Mouse (Mus musculus) thymus, adult 2 months (tissue): ENCODE results near the gene Hpf1. TPM values are rescaled to one million over a fixed set of nuclear protein-coding genes. Genes with fewer than 3 reads are reported as not detected.

ENCODE experiments used
- DNase-seq: peaks from one replicate; pipeline ENCODE4 v3.0.0; 2021
- H3K27ac ChIP-seq: fragments of 200-500 bp; 2 replicates; pipeline ENCODE4 v1.5.1; 2012; ENCODE audit warnings: low read length, control low read depth; ENCODE audit not compliant: control insufficient read depth, insufficient read depth
- H3K27me3 ChIP-seq: fragments of 200-500 bp; 2 replicates; pipeline ENCODE4 v1.6.1; 2012; ENCODE audit warnings: mild to moderate bottlenecking, low read length, moderate library complexity, mixed read lengths; ENCODE audit not compliant: control insufficient read depth, insufficient read depth
- H3K36me3 ChIP-seq: fragments of 200-500 bp; 2 replicates; pipeline ENCODE4 v1.6.1; 2012; ENCODE audit warnings: mild to moderate bottlenecking, low read length, moderate library complexity; ENCODE audit not compliant: control insufficient read depth, insufficient read depth
- H3K4me1 ChIP-seq: fragments of 200-500 bp; replicated peaks from 2 replicates; pipeline ENCODE4 v1.6.1; 2012; ENCODE audit warnings: low read length; ENCODE audit not compliant: control insufficient read depth, insufficient read depth
- H3K4me3 ChIP-seq: fragments of 200-500 bp; 2 replicates; pipeline ENCODE4 v1.5.1; 2012; ENCODE audit warnings: mild to moderate bottlenecking, low read length, control low read depth, moderate library complexity; ENCODE audit not compliant: control insufficient read depth, insufficient read depth
- CTCF ChIP-seq: fragments of 200-500 bp; IDR thresholded peaks from 2 replicates; pipeline ENCODE4 v1.5.1; 2012; ENCODE audit warnings: mild to moderate bottlenecking, control low read depth, low read length, moderate library complexity, borderline replicate concordance; ENCODE audit not compliant: control insufficient read depth, poor library complexity, insufficient read depth; ENCODE audit errors: extremely low read depth
- POLR2A ChIP-seq: fragments of 200-500 bp; IDR thresholded peaks from 2 replicates; pipeline ENCODE4 v1.6.1; 2012; ENCODE audit warnings: mild to moderate bottlenecking, low read length, control low read depth, moderate library complexity; ENCODE audit not compliant: control insufficient read depth, poor library complexity, insufficient read depth; ENCODE audit errors: extremely low read depth
- WGBS: fragments of 180-500 bp; shearing (Covaris S2); methylation state at CpG from one replicate; pipeline ENCODE4 v1.1.7; 2018; 5-methylcytosine and 5-hydroxymethylcytosine counted together
- polyA plus RNA-seq: library from polyadenylated mRNA; depleted of rRNA; stranded (reverse); fragments of >200 nt; gene quantifications from 2 replicates; pipeline ENCODE4 v1.2.3, GENCODE M21; 2012

Gene Hpf1
- polyA plus RNA-seq, 1 experiment: 14.2 TPM

DNA sequence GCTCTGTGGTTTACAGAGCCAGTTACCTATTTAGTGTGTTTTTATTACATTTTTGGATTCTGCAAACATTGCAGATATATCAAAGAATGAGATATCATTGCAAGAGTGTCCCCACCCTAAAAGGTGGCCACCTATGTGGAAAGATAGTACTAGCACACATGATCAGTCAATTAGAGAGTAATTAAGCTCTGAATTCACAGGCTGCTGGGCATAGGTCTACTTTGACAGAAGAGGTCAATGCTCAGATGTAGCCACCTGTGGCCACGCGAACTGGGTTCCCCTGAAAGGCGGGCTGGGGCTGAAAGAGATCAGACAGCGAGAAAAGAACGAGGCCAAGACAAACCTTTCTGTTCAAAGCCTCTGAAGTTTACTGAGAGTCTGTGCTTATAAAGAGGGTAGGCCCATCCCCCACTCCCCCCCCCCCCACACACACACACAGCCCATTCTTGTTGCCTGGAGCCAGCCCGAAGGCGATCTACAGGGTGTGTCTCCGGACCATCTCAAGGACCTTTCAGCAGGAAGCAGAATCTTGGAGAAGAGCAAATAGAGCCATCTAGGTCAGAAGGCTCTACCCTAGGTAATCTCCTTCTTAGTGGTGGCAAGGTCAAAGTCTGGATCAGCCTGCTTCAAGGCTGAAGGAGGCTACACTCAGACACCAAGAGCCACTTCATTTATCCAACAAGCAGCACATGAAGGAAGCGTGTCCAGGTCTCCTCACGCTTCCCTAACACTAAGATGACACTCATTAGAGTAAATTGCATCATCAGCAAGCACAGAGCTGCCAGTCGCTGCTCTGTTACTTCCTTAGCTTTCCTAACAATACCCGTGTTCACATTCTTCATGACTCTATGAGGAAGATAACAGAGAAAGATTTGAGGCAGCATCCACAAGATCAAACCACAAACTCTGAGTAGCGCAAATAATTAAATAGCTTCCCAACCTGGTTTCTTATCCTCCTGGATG, 19.7 kb upstream of the Hpf1 start:
- WGBS: 91% methylated on average over 13 of the region's 13 CpGs
- Histone ChIP-seq H3K36me3 (no peaks in the 10 kb centered on the region), H3K4me1 (no peaks in the 10 kb centered on the region), H3K4me3 (no peak overlapping the region), H3K27me3 (no peaks in the 10 kb centered on the region), H3K27ac (no peak overlapping the region)
- no peak for DNase-seq
- TF ChIP-seq POLR2A: no peak

DNA sequence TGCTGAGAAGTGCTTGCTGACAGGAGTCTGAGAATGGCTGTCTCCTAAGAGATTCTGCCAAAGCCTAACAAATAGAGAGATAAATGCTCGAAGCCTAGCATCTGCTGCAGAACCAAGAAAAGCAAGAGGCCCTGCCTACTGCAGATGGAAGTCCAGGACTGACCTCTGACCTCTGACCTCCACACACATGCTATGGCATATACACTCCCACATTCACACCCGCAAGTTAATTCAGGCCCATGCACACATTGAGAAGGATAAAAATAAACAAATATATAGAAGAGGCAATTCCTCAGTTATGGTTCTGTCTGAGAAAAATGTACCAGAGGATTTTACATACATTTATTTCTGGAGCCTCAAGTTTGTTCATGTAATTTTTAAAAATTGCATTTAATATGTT, 11.6 kb upstream of the Hpf1 start:
- TF ChIP-seq CTCF (no peak), POLR2A (no peak)
- Histone ChIP-seq H3K4me1 (no peaks in the 10 kb centered on the region), H3K36me3 (no peaks in the 10 kb centered on the region), H3K4me3 (no peak overlapping the region), H3K27me3 (no peaks in the 10 kb centered on the region), H3K27ac (no peak overlapping the region)
- WGBS: 97% methylated on average over 2 of the region's 2 CpGs
- no peak for DNase-seq

DNA sequence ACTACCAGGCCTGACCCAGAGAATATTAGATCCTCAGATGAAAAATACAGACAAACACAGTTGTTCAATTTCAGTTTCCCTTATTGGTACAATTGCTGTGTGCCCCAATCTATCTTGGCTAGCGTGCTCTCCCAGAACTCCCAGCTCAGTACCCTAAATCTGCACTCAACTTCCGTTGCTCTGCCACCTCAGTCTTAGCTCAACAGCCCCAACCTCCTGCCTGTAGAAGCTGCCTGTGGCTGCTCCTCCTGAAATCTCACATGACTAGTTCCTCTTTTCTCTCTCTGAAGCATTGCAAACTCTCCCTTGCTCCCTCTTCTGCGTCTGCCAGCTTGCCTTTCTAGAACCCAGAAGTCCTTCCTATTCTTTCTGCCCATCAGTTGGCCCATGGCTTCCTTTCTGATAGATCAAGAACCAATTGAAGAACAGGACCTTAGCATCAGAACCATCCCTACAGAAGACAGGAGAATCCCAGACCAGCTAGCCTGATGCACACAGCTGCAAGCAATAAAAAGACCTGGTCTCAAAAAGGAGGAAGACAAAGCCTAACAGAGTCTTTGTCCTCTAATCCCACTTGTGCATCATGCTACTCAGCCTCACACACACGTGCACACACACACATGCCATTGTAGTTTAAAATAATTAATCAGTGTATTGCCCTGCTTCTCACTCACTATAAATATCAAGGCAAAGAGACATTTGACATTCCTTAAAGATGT, 6.6 kb upstream of the Hpf1 start:
- Histone ChIP-seq H3K4me1 (no peaks in the 10 kb centered on the region), H3K4me3 (no peak overlapping the region), H3K36me3 (no peaks in the 10 kb centered on the region), H3K27me3 (no peaks in the 10 kb centered on the region), H3K27ac (no peak overlapping the region)
- 16% methylated on average over 4 of the region's 4 CpGs for WGBS
- DNase-seq: no peak
- TF ChIP-seq CTCF (no peak), POLR2A (no peak)

DNA sequence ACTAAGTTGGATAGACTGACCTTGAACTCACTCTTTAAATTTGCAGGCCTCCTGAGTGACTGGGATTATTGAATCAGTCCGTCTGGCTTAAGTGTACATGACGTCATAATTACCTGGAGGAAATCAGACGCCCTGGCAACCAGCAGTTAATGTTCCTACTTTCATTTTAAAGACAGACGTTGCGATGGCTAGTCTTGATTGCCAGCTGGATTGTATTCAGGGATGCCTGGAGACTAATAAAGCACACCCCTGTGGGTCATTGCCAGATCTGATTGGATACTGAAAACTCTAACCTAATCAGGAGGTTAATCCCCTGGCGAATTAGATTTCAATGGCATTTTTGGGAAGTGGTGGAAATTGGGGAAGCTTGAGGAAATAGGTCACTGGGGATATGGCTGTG, 3.5 kb upstream of the Hpf1 start:
- DNase-seq: no peak
- Histone ChIP-seq H3K4me3 (no peak overlapping the region), H3K36me3 (no peaks in the 10 kb centered on the region), H3K4me1 (peaks cover 2% of the 10 kb centered on the region; the same call in 1 of the 2 replicates), H3K27ac (no peak overlapping the region), H3K27me3 (no peaks in the 10 kb centered on the region)
- TF ChIP-seq CTCF (no peak), POLR2A (no peak)
- WGBS: 89% methylated on average over 6 of the region's 6 CpGs

DNA sequence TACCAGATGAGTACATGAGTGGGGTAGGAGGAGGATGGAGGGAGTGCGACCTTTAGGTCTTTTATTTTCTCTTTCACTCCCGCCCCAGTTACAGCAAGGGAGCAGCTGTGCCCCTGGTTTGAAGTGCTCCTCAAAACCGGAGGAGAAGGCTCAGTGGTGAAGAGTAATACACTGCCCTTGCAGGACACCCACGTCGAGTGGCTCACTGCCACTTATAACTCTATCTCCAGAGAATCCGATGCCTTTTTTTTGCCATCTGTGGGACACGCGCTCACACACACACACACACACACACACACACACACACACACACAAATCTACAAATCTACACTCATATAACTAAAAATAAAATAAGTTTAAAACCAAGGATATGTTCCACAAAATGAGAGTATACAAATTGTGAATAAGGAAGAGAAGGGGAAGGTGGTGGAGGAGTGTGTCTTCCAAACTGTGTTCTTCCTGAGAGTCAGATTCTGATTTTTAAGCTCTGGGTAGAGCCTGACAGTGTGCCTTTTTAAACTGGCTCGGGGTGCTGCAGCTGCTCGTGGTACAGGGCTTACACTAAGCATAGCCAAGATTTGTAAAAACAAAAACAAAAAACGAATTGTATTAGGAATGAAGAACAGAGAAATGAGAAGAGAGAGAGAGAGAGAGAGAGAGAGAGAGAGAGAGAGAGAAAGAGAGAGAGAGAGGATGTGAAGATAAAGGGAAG, 931 bp upstream of the Hpf1 start:
- Histone ChIP-seq H3K27ac (no peak overlapping the region), H3K4me1 (peaks cover 5% of the 10 kb centered on the region; the same call in 1 of the 2 replicates), H3K4me3 (no peak overlapping the region), H3K27me3 (no peaks in the 10 kb centered on the region), H3K36me3 (no peaks in the 10 kb centered on the region)
- no peak for DNase-seq
- TF ChIP-seq POLR2A (no peak), CTCF (no peak)
- 68% methylated on average over 11 of the region's 11 CpGs for WGBS

DNA sequence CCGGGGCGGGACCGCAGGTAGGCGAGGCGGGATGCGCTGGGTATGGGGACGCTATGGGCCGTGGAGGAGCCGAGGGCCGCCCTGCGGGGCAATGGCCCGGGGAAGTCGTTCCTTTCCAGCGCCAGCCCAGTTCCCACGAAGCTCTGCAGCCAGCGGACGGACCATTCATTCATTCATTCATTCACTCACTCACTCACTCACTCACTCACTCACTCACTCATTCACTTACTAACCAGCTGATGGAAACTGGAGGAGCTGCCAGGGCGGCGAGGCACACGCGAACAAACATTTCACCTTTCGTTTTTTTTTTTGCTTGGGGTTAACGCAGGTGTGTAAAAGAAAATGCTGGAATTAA, 279 bp downstream of the Hpf1 start:
- 1% methylated on average over 23 of the region's 23 CpGs for WGBS
- Histone ChIP-seq H3K27me3 (no peaks in the 10 kb centered on the region), H3K27ac (no peak overlapping the region), H3K36me3 (no peaks in the 10 kb centered on the region), H3K4me1 (peaks cover 5% of the 10 kb centered on the region; the same call in 1 of the 2 replicates), H3K4me3 (peak overlapping the region; percentile 70)
- no peak for DNase-seq
- TF ChIP-seq CTCF (no peak), POLR2A (no peak)
